Mouse (Mus musculus) spleen, adult 2 months (tissue): ENCODE measurements around the gene Trpd52l3.

Experiments used
- CTCF ChIP-seq: fragments of 200-500 bp; IDR thresholded peaks from 2 replicates; pipeline ENCODE4 v1.5.1; 2011; ENCODE audit warnings: mild to moderate bottlenecking, inconsistent platforms; ENCODE audit not compliant: insufficient read depth, insufficient read length, insufficient replicate concordance; ENCODE audit errors: extremely low read depth
- POLR2A ChIP-seq: fragments of 200-500 bp; IDR thresholded peaks from 2 replicates; pipeline ENCODE4 v1.6.1; 2011; ENCODE audit warnings: low read depth, low read length, inconsistent platforms

GRCm38 (mm10) chr19:29963598-29964092 lies 39.9 kb upstream of the Trpd52l3 start:
- TF ChIP-seq CTCF (no peak), POLR2A (no peak)
